Mouse (Mus musculus) heart, postnatal 14 days (tissue): ENCODE results near the gene Igsf6. TPM values are rescaled to one million over a fixed set of nuclear protein-coding genes. Genes with fewer than 3 reads are reported as not detected.

ENCODE experiments used
- DNase-seq, 2 experiments: peaks; one replicate each; pipeline ENCODE4 v3.0.0; 2021 to 2022
- intact Hi-C: fragments of 180-260 bp; cut with DNase I; formaldehyde crosslinking; loops from one replicate; pipeline ENCODE4 v1.15.1; 2025
- long read RNA-seq, 2 experiments: library from polyadenylated mRNA; stranded (forward); transcript quantifications; one replicate each; pipeline ENCODE4 v2.0.0; 2021
- total RNA-seq, 2 experiments: library from RNA; stranded (reverse); gene quantifications; 2 replicates each; pipeline ENCODE4 v1.2.3; 2021

The Igsf6 gene
- 1 to 10 TPM; 1.3 to 1.4 TPM for total RNA-seq
- long read RNA-seq, experiment 1, partial matches to known transcripts, result 0 of 2 reads
- long read RNA-seq, experiment 1, other reads (novel, unspliced or antisense), result 0 of 2 reads
- long read RNA-seq, experiment 2, partial matches to known transcripts, result 0 of 2 reads
- long read RNA-seq, experiment 2, other reads (novel, unspliced or antisense), result 0 of 2 reads

- DNase-seq, result peak; percentile 33 to 44
- intact Hi-C loops, result loop anchor here (5.0 kb wide), 1 partner anchor 37 kb away; no protein-coding TSS in a partner anchor
Observed at GRCm38 (mm10) chr7:121074281-121074680, at the start of gene Igsf6. TSS of gene Igsf6 (minus strand) at chr7:121074572.

GRCm38 (mm10) chr7:121120143-121120818, 45.9 kb upstream of the Igsf6 start:
- DNase-seq, result peak; percentile 86 to 94
- intact Hi-C loops, result loop anchor here (1.0 to 10.0 kb wide), 3 partner anchors 43 to 187 kb away; no protein-coding TSS in a partner anchor

- DNase-seq, result no peak
- intact Hi-C loops, result no loop called here
Observed at GRCm38 (mm10) chr7:121111762-121112161, 37.4 kb upstream of the Igsf6 start.

- DNase-seq, result no peak
- intact Hi-C loops, result no loop called here
Observed at GRCm38 (mm10) chr7:121111321-121111720, 36.9 kb upstream of the Igsf6 start.

- intact Hi-C loops, result no loop called here
- DNase-seq, result peak in 1 of 2 experiments; percentile 28
Observed at GRCm38 (mm10) chr7:121107851-121108250, 33.5 kb upstream of the Igsf6 start.

GRCm38 (mm10) chr7:121098614-121099389, 24.4 kb upstream of the Igsf6 start:
- DNase-seq, result no peak
- intact Hi-C loops, result no loop called here

- intact Hi-C loops, result no loop called here
- DNase-seq, result no peak
Observed at GRCm38 (mm10) chr7:121093026-121093425, 18.7 kb upstream of the Igsf6 start.

- intact Hi-C loops, result no loop called here
- DNase-seq, result no peak
Observed at GRCm38 (mm10) chr7:121090748-121091147, 16.4 kb upstream of the Igsf6 start.

GRCm38 (mm10) chr7:121088745-121089144, 14.4 kb upstream of the Igsf6 start:
- DNase-seq, result no peak
- intact Hi-C loops, result no loop called here

GRCm38 (mm10) chr7:121085500-121085899, 11.1 kb upstream of the Igsf6 start:
- intact Hi-C loops, result no loop called here
- DNase-seq, result peak; percentile 53 to 69

- intact Hi-C loops, result no loop called here
- peak in 1 of 2 experiments; percentile 16 for DNase-seq
Observed at GRCm38 (mm10) chr7:121084840-121085453, 10.6 kb upstream of the Igsf6 start.

- intact Hi-C loops, result no loop called here
- DNase-seq, result peak in 1 of 2 experiments; percentile 25
Observed at GRCm38 (mm10) chr7:121082949-121083513, 8.7 kb upstream of the Igsf6 start.

- intact Hi-C loops, result no loop called here
Observed at GRCm38 (mm10) chr7:121081816-121082215, 7.4 kb upstream of the Igsf6 start.

GRCm38 (mm10) chr7:121081350-121081749, 7.0 kb upstream of the Igsf6 start, which contains the start of gene Otoa:
TSS of gene Otoa (plus strand) at chr7:121081650.
- DNase-seq, result no peak
- intact Hi-C loops, result no loop called here

More at GRCm38 (mm10) chr7:121081816-121082215, 7.4 kb upstream of the Igsf6 start:
- DNase-seq, result no peak

- peak; percentile 67 to 83 for DNase-seq
- intact Hi-C loops, result loop anchor here (1.0 kb wide), 1 partner anchor 42 kb away; no protein-coding TSS in a partner anchor
Observed at GRCm38 (mm10) chr7:121077829-121078228, 3.5 kb upstream of the Igsf6 start.

- no peak for DNase-seq
- intact Hi-C loops, result loop anchor here (1.0 kb wide), 1 partner anchor 43 kb away; no protein-coding TSS in a partner anchor
Observed at GRCm38 (mm10) chr7:121077311-121077710, 2.9 kb upstream of the Igsf6 start.

- DNase-seq, result no peak
- intact Hi-C loops, result no loop called here
Observed at GRCm38 (mm10) chr7:121075416-121075815, 1.0 kb upstream of the Igsf6 start.

GRCm38 (mm10) chr7:121074801-121075400, 529 bp upstream of the Igsf6 start:
- peak in 1 of 2 experiments; percentile 25 for DNase-seq
- intact Hi-C loops, result loop anchor here (5.0 kb wide), 1 partner anchor 38 kb away; no protein-coding TSS in a partner anchor

GRCm38 (mm10) chr7:121072506-121072905, 1.9 kb downstream of the Igsf6 start:
- intact Hi-C loops, result loop anchor here (5.0 kb wide), 1 partner anchor 35 kb away; no protein-coding TSS in a partner anchor
- no peak for DNase-seq
